Mouse (Mus musculus) embryonic facial prominence, embryonic 10.5 days (tissue): ENCODE measurements around the gene Kif13a. TPM values are rescaled to one million over a fixed set of nuclear protein-coding genes. Genes with fewer than 3 reads are reported as not detected.

Experiments used
- DNase-seq: peaks from one replicate; pipeline ENCODE4 v3.0.0-alpha.2; 2017; ENCODE audit warnings: low spot score
- H3K27ac ChIP-seq: fragments of 300-500 bp; sonication (generic); replicated peaks from 2 replicates; pipeline ENCODE4 v1.5.1; 2016; ENCODE audit warnings: mild to moderate bottlenecking
- H3K27me3 ChIP-seq: fragments of 300-500 bp; sonication (generic); replicated peaks from 2 replicates; pipeline ENCODE4 v1.6.1; 2016; ENCODE audit warnings: low read depth, mild to moderate bottlenecking; ENCODE audit not compliant: poor library complexity, severe bottlenecking
- H3K36me3 ChIP-seq: fragments of 300-500 bp; sonication (generic); replicated peaks from 2 replicates; pipeline ENCODE4 v1.6.1; 2016; ENCODE audit warnings: mild to moderate bottlenecking, moderate library complexity
- H3K4me1 ChIP-seq: fragments of 300-500 bp; sonication (generic); 2 replicates; pipeline ENCODE4 v1.6.1; 2016
- H3K4me3 ChIP-seq: fragments of 300-500 bp; sonication (generic); 2 replicates; pipeline ENCODE4 v1.5.1; 2016; ENCODE audit warnings: mild to moderate bottlenecking, moderate library complexity
- H3K9me3 ChIP-seq: fragments of 300-500 bp; sonication (generic); 2 replicates; pipeline ENCODE4 v1.6.1; 2016; ENCODE audit warnings: mild to moderate bottlenecking
- WGBS: fragments of 180-500 bp; shearing (Covaris S2); methylation state at CpG from one replicate; pipeline ENCODE4 v1.1.7; 2016; 5-methylcytosine and 5-hydroxymethylcytosine counted together
- polyA plus RNA-seq: library from polyadenylated mRNA; unstranded; fragments of >200 nt; fragmentation: Nextera tagmentation; extraction: Ambion mirVana; gene quantifications from 2 replicates; pipeline ENCODE4 v1.2.1, GENCODE M21; 2016

The Kif13a gene
- polyA plus RNA-seq, 1 experiment from 2014 or later, result 17.0 TPM

DNA sequence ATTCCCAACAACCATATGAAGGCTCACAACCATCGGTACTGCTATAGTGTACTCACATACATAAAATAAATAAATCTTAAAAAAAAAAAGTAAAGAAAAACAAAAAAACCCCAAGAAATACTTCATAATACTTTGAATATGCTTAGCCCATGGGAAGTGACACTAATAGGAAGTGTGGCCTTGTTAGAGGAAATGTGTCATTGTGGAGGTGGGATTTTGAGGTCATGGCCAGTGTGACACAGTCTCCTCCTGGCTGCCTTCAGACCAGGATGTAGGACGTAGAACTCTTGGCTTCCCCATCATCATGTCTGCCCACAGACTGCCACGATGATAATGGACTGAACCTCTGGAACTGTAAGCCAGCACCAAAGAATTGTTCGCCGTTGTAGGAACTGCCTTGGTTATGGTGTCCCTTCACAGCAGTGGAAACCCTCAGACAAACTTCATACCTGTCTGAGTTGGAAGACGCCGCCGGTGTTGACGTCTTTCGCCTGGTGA lies 143.6 kb downstream of the Kif13a start:
- no peaks in the 10 kb centered on the region for H3K27me3 ChIP-seq
- no peak for DNase-seq
- no peak overlapping the region for H3K4me3 ChIP-seq
- no peaks in the 10 kb centered on the region for H3K4me1 ChIP-seq
- H3K9me3 ChIP-seq, result no peaks in the 10 kb centered on the region
- peaks cover 78% of the 10 kb centered on the region for H3K36me3 ChIP-seq
- 96% methylated on average over 10 of the region's 10 CpGs for WGBS
- no peak overlapping the region for H3K27ac ChIP-seq

GRCm38 (mm10) chr13:46780379-46780778 lies 149.3 kb downstream of the Kif13a start:
- H3K36me3 ChIP-seq, result peaks cover 53% of the 10 kb centered on the region
- no peak overlapping the region for H3K4me3 ChIP-seq
- 91% methylated on average over 11 of the region's 11 CpGs for WGBS
- no peaks in the 10 kb centered on the region for H3K9me3 ChIP-seq
- DNase-seq, result no peak
- H3K27ac ChIP-seq, result no peak overlapping the region
- peaks cover 12% of the 10 kb centered on the region for H3K4me1 ChIP-seq
- H3K27me3 ChIP-seq, result no peaks in the 10 kb centered on the region

DNA sequence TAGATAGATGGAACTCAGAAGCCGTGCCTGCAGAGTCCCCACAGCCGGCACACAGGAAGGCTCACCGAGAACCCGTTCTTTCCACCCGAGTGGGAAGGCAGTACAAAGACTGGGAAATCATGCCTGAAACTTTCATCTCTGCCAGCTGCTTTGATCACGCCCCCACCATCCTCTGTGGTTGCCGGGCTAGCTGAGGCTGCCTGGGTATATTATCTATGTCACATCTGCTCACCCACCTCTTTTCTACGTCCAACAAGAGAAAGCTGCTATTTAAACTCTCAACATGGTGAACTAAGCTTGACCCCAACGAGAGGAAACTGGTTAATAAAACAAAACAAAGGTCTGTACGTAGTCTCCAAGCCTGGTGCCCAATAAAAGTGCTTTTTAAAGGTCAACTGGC lies 149.8 kb downstream of the Kif13a start:
- peaks cover 53% of the 10 kb centered on the region for H3K36me3 ChIP-seq

DNA sequence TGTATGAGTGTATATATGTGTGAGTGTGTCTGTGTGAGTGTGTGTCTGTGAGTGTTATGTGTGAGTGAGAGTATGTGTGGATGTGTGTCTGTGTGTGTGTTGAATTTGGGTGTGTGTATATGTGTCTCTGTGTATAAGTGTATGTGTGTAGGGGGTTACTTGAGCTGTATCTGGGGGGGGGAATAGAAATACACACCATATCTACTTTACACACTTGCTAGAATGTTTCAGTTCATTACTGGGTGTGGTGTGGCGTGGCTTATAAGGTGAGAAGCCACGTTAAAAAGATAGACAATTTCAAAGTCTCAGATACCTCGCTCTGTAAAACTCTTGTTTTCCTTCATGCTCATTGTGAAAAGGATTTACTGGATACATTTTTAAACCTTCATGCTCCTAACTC lies 152.2 kb downstream of the Kif13a start:
- no peak overlapping the region for H3K27ac ChIP-seq
- no peak for DNase-seq
- 90% methylated on average over 3 of the region's 3 CpGs for WGBS
- H3K4me1 ChIP-seq, result peaks cover 12% of the 10 kb centered on the region
- H3K9me3 ChIP-seq, result no peaks in the 10 kb centered on the region
- peaks cover 61% of the 10 kb centered on the region for H3K36me3 ChIP-seq
- H3K27me3 ChIP-seq, result no peaks in the 10 kb centered on the region
- H3K4me3 ChIP-seq, result no peak overlapping the region

More for the DNA sequence above, 149.8 kb downstream of the Kif13a start:
- no peaks in the 10 kb centered on the region for H3K27me3 ChIP-seq
- peaks cover 12% of the 10 kb centered on the region for H3K4me1 ChIP-seq
- no peak overlapping the region for H3K27ac ChIP-seq
- no peak for DNase-seq
- H3K9me3 ChIP-seq, result no peaks in the 10 kb centered on the region
- WGBS, result 69% methylated on average over 10 of the region's 10 CpGs
- no peak overlapping the region for H3K4me3 ChIP-seq

DNA sequence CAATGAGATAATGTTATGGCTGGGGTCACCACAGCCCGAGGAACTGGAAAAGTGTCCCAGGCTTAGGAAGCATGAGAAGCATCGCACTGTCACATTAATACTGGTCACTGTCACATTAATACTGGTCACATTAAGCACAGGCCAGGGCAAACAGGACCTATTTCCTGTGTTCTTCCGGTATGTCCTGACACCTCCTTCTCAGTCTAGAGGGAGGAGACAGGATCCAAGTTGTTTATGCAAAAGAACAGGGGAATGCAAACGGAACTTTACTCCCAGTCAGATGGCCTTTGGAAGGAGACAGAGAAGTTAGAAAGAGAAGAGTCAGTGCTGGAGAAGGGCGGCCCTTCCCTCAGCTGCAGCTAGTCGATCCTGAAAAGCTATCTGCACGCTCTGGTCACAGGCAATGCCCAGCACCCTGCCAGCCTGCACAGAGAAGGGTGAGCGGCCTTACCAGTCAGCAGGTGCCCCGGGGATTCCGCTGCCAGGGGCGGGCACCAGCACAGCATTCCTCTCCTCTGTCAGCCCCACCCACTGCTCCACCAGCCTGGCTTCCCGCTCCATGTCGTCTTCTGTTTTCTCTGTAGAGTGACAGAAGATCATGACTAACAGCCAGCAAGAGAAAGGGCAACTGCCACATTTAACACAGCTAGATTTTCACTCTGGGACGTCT lies 152.9 kb downstream of the Kif13a start:
- no peak overlapping the region for H3K4me3 ChIP-seq
- no peak for DNase-seq
- no peak overlapping the region for H3K27ac ChIP-seq
- H3K4me1 ChIP-seq, result peaks cover 12% of the 10 kb centered on the region
- no peaks in the 10 kb centered on the region for H3K9me3 ChIP-seq
- peaks cover 66% of the 10 kb centered on the region for H3K36me3 ChIP-seq
- H3K27me3 ChIP-seq, result no peaks in the 10 kb centered on the region
- WGBS, result 75% methylated on average over 14 of the region's 14 CpGs

- WGBS, result 92% methylated on average over 5 of the region's 5 CpGs
- peaks cover 7% of the 10 kb centered on the region for H3K4me1 ChIP-seq
- H3K27me3 ChIP-seq, result no peaks in the 10 kb centered on the region
- H3K27ac ChIP-seq, result no peak overlapping the region
- no peak for DNase-seq
- H3K36me3 ChIP-seq, result peaks cover 70% of the 10 kb centered on the region
- H3K9me3 ChIP-seq, result no peaks in the 10 kb centered on the region
- H3K4me3 ChIP-seq, result no peak overlapping the region
Observed at GRCm38 (mm10) chr13:46774998-46775397, 154.7 kb downstream of the Kif13a start.

GRCm38 (mm10) chr13:46772581-46772980 lies 157.1 kb downstream of the Kif13a start:
- Histone ChIP-seq H3K27ac (no peak overlapping the region), H3K4me1 (no peaks in the 10 kb centered on the region), H3K4me3 (no peak overlapping the region), H3K36me3 (peaks cover 93% of the 10 kb centered on the region), H3K9me3 (no peaks in the 10 kb centered on the region), H3K27me3 (no peaks in the 10 kb centered on the region)
- 96% methylated on average over 13 of the region's 13 CpGs for WGBS
- no peak for DNase-seq

DNA sequence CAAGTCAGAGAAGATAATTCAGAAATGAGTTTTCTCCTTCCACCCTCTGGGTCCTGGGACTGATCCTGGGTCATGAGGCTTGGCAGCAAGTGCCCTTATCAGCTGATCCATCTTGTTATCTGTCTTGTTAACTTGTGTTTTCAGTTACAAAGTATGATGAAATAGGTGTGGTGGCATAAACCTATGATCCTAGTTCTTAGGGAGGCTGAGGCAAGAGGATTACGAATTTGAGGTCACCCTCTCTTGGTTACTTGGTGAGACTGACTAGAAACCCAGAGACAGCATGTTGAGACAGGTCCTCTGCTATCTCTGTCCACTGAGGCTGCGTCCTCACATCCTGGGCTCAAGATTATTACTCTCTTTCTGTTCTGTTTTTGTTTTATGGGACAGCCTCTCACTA lies 164.3 kb downstream of the Kif13a start:
- peaks cover 89% of the 10 kb centered on the region for H3K36me3 ChIP-seq
- no peaks in the 10 kb centered on the region for H3K9me3 ChIP-seq
- 0 out of 2 replicates have a peak, but pooled peaks cover 8% of the 10 kb centered on the region for H3K4me1 ChIP-seq
- no peak overlapping the region for H3K27ac ChIP-seq
- no peaks in the 10 kb centered on the region for H3K27me3 ChIP-seq
- H3K4me3 ChIP-seq, result no peak overlapping the region
- DNase-seq, result no peak
- WGBS, result 92% methylated on average over 2 of the region's 2 CpGs

DNA sequence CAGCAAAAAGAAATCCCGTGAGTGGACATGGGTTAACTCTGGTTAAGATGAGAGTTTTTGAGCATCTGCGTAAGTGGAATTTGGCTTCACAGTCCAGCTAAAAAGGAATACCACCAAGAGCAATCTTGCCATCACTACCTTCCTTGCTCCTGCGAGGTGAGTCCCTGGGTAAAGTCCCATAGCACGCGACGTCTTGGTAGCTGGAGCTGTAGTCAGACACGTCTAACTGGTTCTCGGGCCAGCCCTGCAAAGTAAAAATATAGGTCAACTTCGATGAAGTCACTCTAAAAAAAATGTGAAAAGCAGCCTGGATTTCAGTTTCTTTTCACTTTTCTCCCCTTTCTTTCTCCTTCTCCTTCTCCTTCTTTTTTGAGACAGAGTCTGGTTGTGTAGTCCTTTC lies 166.5 kb downstream of the Kif13a start:
- H3K9me3 ChIP-seq, result no peaks in the 10 kb centered on the region
- peaks cover 88% of the 10 kb centered on the region for H3K36me3 ChIP-seq
- 0 out of 2 replicates have a peak, but pooled peaks cover 8% of the 10 kb centered on the region for H3K4me1 ChIP-seq
- no peak overlapping the region for H3K4me3 ChIP-seq
- H3K27me3 ChIP-seq, result no peaks in the 10 kb centered on the region
- DNase-seq, result no peak
- 93% methylated on average over 9 of the region's 9 CpGs for WGBS
- no peak overlapping the region for H3K27ac ChIP-seq

- DNase-seq, result no peak
- no peak overlapping the region for H3K4me3 ChIP-seq
- H3K4me1 ChIP-seq, result 0 out of 2 replicates have a peak, but pooled peaks cover 8% of the 10 kb centered on the region
- H3K27me3 ChIP-seq, result no peaks in the 10 kb centered on the region
- H3K27ac ChIP-seq, result no peak overlapping the region
- WGBS, result 58% methylated on average over 6 of the region's 6 CpGs
- peaks cover 81% of the 10 kb centered on the region for H3K36me3 ChIP-seq
- no peaks in the 10 kb centered on the region for H3K9me3 ChIP-seq
Observed at GRCm38 (mm10) chr13:46760921-46761320, 168.7 kb downstream of the Kif13a start.

DNA sequence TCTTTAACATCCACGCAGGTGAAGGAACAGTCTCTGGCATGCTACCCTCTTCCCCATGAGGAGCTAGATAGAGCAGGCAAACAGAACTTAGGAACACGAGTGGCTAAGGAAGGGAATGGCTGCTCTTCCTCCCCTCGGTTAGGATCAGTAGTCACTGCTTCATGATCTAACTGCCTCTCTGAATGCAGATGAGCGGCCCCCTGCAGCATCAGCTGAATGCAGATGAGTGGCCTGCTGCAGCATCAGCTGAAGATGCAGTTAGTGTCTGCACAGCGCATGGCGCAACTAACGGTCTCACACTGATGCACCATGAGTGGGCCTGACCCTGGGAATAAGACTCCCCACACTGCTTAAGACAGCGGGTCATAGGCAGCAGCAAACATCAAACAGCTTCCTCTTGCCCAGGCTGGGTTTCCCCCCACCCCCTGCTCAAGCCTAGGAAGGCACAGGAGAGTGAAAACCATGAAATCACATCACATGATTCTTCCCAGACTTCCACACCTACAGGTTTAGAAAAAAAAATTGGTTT lies 170.3 kb downstream of the Kif13a start:
- Histone ChIP-seq H3K27ac (no peak overlapping the region), H3K4me3 (no peak overlapping the region), H3K27me3 (no peaks in the 10 kb centered on the region), H3K36me3 (peaks cover 69% of the 10 kb centered on the region), H3K9me3 (no peaks in the 10 kb centered on the region), H3K4me1 (0 out of 2 replicates have a peak, but pooled peaks cover 8% of the 10 kb centered on the region)
- 65% methylated on average over 8 of the region's 8 CpGs for WGBS
- DNase-seq, result no peak

DNA sequence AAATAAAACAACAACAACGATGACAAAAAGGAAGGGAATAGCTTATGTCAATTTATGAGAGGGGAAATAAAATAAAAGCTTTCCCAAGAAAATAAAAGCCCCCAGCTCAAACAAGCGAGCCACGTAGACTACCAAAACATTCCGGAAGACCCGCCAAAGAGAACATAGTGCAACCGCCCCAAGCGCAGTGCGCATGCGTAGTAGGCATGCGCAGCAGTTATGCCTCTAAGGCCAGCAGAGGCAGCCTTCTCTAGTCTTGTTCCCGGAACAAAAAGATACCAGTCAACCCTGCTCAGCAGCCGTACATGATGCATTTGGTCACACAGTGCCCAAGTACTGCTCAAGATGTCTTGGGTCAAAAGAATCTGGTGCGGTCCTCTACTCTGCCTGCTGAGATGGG lies 171.0 kb downstream of the Kif13a start:
- peaks cover 63% of the 10 kb centered on the region for H3K36me3 ChIP-seq
- WGBS, result 94% methylated on average over 13 of the region's 13 CpGs
- H3K9me3 ChIP-seq, result no peaks in the 10 kb centered on the region
- H3K27ac ChIP-seq, result no peak overlapping the region
- no peak for DNase-seq
- no peak overlapping the region for H3K4me3 ChIP-seq
- 0 out of 2 replicates have a peak, but pooled peaks cover 8% of the 10 kb centered on the region for H3K4me1 ChIP-seq
- no peaks in the 10 kb centered on the region for H3K27me3 ChIP-seq

DNA sequence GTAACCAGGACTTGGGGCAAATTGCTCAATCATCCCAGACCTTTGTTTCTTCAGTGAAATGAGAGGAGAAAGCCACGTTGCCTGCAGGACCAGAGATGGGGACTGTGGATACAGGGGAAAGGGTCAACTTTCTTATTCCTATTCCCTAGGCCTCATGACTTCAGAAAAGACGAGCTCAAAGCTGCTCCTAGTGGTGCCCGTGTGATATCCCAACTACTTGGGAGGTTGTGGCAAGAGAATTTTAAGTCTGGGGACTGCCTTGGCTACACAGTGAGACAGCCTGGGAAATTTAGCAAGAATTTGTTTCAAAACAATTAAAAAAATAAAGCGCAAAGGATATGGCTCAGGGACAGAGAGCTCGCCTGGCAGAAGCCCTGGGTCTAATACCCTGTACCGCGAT lies 171.7 kb downstream of the Kif13a start:
- no peak for DNase-seq
- no peak overlapping the region for H3K4me3 ChIP-seq
- H3K36me3 ChIP-seq, result peaks cover 62% of the 10 kb centered on the region
- no peak overlapping the region for H3K27ac ChIP-seq
- WGBS, result 86% methylated on average over 7 of the region's 7 CpGs
- no peaks in the 10 kb centered on the region for H3K9me3 ChIP-seq
- no peaks in the 10 kb centered on the region for H3K27me3 ChIP-seq
- H3K4me1 ChIP-seq, result 0 out of 2 replicates have a peak, but pooled peaks cover 8% of the 10 kb centered on the region
